Mouse (Mus musculus) naive thymus-derived CD4-positive, alpha-beta T cell, adult 2 months (primary cell): ENCODE data around the gene 9230110F15Rik.
"Not testable (repeated sequence)": the region's sequence is repeated elsewhere in the genome, so short reads cannot be mapped to it uniquely, and the experiment has no call there.

ENCODE experiments used
- DNase-seq: peaks from one replicate; pipeline ENCODE4 v3.0.0-alpha.2; 2011; ENCODE audit warnings: low read depth

9230110F15Rik gene

GRCm38 (mm10) chr9:35844050-35844449, at the start of gene 9230110F15Rik:
Gene 9230110F15Rik (minus strand): TSS chr9:35844150.
- DNase-seq = no peak

GRCm38 (mm10) chr9:35893112-35893511, 49.2 kb upstream of the 9230110F15Rik start:
- not testable (repeated sequence) for DNase-seq

- not testable (repeated sequence) for DNase-seq
Measured at GRCm38 (mm10) chr9:35817881-35818280, 26.1 kb downstream of the 9230110F15Rik start.

GRCm38 (mm10) chr9:35798146-35798545, 45.8 kb downstream of the 9230110F15Rik start:
- DNase-seq = no peak

GRCm38 (mm10) chr9:35790001-35790400, 53.9 kb downstream of the 9230110F15Rik start, which contains the start of the genes Gm27235 and D730048I06Rik:
Gene Gm27235 (minus strand): TSS chr9:35790101.
Gene D730048I06Rik (minus strand): TSS chr9:35790112.
- DNase-seq = no peak
